Mouse (Mus musculus) gastrocnemius, adult 2 months (tissue): ENCODE results near the gene Prss30. TPM values are rescaled to one million over a fixed set of nuclear protein-coding genes. Genes with fewer than 3 reads are reported as not detected.

Experiments used
- DNase-seq: peaks from one replicate; pipeline ENCODE4 v3.0.0; 2022
- H3K27ac ChIP-seq: fragments of 200-600 bp; 2 replicates; pipeline ENCODE4 v1.8.1; 2022; ENCODE audit warnings: mild to moderate bottlenecking
- H3K4me3 ChIP-seq: fragments of 200-600 bp; 2 replicates; pipeline ENCODE4 v1.8.1; 2022; ENCODE audit warnings: mild to moderate bottlenecking, moderate library complexity
- CTCF ChIP-seq: fragments of 200-600 bp; IDR thresholded peaks from 2 replicates; pipeline ENCODE4 v1.8.1; 2022; ENCODE audit warnings: antibody characterized with exemption, mild to moderate bottlenecking, moderate library complexity
- intact Hi-C: fragments of 180-260 bp; cut with DNase I; formaldehyde crosslinking; loops from one replicate; pipeline ENCODE4 v1.15.1; 2025
- total RNA-seq, 2 experiments: library from RNA; stranded (reverse); gene quantifications; 2 replicates each; pipeline ENCODE4 v1.2.3; 2021

The Prss30 gene
- total RNA-seq, 2 experiments from 2014 or later, result not detected

DNA sequence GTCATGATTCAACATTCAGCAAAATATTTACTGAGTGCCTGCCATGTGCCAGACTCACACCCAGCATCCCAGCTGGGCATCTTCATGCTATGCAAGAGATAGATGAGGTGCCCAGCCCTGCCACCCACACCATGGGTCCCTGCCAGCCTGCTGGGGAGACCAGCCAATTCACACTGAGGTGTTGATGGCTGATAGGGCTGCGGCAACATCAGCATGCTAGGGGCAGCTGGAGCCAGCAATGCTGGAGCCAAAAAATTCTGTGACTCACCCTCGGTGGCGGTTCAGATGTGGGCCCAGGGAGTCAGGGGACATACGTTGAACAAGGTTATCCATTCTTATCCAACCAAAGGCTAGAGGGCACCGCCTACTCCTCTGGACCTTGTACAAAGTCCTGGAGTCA, 20.0 kb upstream of the Prss30 start:
- peak; percentile 56 for DNase-seq
- no peak for TF ChIP-seq CTCF
- intact Hi-C loops, result no loop called here
- Histone ChIP-seq H3K27ac (no peak overlapping the region), H3K4me3 (no peak overlapping the region)

DNA sequence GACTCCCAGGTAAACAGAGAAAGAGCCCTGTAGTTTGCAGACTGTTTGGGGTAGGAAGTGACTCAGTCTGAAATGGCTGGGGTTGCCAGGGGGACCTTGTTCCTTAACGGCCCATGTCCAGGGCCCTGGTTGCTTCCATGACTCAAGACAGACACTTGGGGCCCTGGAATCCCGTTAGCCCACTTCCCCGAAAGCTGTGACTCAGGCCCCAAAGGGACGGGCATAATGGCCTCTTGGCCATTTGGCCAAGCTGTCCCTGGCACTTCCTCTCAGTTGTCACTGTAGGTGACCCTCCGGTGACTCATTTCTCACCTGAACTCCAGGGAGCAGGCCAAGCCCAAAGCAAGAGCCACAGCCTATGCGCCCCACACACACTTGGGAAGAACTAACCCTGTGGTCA, 18.0 kb upstream of the Prss30 start:
- DNase-seq, result peak; percentile 14
- no peak overlapping the region for H3K27ac ChIP-seq
- no peak for TF ChIP-seq CTCF
- H3K4me3 ChIP-seq, result no peak overlapping the region
- intact Hi-C loops, result no loop called here

DNA sequence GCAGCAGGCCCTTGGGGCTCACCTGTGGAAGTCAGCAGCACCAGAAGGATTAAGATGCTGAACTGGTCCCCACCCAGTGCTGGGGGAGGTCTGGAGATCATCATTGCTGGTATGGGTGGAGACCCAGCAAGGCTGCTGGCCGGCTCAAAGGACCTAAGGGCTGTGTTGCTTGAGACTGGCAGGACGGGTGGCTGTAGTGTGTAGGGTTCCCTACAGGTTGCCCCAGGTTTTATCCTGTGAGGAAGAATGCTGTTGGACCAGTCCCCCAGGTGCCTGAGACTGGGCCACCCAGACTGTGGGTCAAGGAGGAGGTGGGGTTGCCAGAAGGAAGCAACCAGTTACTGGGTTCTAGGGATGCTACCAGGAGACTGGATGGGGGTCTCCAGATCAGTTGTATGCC, 17.5 kb upstream of the Prss30 start, which contains the start of gene Prss22:
Prss22 (minus strand) TSS at position 200 of the 400 bp plus-strand sequence.
- TF ChIP-seq CTCF, result no peak
- H3K27ac ChIP-seq, result no peak within 1 kb of the TSS
- no peak within 1 kb of the TSS for H3K4me3 ChIP-seq
- peak; percentile 5 for DNase-seq
- intact Hi-C loops, result no loop called here

DNA sequence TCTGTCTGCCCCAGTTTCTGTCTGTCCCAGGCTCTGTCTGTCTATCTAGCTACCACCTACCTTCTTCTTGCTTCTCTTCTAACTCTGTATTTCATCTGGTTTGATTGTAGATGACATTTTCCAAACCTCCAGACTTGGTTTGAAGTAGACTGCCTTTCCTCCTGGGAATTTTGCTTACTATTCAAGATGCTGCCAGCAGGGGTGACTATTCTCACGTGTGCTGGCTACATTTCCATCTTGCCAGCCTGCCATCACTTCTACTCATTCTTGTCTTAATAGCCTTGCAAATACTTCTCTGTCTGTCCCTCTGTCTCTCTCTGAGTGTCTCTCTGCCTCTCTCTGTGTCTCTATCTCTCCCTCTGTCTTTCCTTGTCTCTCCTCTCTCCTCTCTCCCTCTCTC, 15.1 kb upstream of the Prss30 start:
- Histone ChIP-seq H3K4me3 (no peak overlapping the region), H3K27ac (no peak overlapping the region)
- intact Hi-C loops, result no loop called here
- DNase-seq, result no peak
- no peak for TF ChIP-seq CTCF

DNA sequence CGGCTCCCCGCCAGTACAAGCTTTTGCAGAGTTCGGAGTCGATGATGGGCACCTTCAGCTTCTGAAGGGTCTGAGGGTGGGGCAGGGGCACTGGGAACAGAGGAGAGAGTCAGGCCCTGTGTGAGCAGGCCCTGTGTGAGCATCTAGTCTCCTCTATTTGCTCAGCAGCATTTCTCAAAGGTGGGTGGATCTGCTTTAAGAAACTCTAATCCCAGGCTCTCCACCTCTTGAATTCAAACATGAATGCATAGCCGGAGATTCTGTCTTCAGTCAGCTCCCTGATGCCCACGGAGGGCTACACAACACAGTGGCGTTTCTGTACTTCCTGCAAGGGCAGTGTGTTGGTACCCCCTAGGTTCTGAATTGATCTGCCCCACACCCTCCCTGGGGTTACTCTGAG, 14.3 kb upstream of the Prss30 start:
- no peak overlapping the region for H3K27ac ChIP-seq
- TF ChIP-seq CTCF, result no peak
- intact Hi-C loops, result no loop called here
- no peak overlapping the region for H3K4me3 ChIP-seq
- no peak for DNase-seq

DNA sequence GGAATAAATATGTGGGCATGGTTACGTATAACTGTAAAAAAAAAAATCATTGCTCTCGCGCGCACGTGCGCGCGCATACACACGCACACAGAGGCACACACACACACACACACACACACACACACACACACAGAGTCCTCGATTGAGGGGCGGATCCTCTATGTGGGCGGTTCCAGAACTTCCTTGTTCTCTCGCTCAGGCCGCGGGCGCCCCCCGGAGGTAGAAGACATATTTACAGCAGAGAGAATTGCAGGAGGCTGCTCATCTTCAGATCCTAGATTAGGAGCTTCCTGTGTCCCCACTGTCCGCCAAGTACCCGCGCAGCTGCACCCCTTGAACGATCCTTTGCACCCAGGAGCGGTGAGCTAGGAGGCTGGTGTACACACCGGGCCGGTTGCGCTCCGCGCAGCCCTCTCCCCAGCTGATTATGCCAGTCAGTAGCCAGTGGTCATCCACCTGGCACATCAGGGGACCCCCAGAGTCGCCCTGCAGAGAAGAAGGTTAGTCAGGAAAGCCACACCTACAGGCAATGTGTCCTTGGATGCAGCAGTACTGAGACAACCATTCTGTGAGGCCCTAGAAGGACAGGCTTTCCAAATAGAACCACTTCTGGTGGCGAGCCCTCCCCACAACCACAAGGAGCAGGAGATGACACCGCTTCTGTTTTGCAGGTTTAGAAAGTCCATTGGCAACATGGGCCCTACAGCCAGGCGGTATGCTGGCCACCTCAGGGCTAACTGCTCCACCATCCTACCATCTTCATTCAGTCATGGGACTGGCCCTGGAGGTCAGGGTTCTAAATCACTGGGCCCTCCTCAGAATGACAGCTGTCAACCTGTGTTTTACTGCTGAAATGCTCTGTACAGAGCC, 13.4 kb upstream of the Prss30 start:
- intact Hi-C loops, result no loop called here
- peak; percentile 66 for TF ChIP-seq CTCF
- H3K27ac ChIP-seq, result no peak overlapping the region
- DNase-seq, result peak; percentile 90
- H3K4me3 ChIP-seq, result peak overlapping the region; percentile 32; the same call in 1 of the 2 replicates

DNA sequence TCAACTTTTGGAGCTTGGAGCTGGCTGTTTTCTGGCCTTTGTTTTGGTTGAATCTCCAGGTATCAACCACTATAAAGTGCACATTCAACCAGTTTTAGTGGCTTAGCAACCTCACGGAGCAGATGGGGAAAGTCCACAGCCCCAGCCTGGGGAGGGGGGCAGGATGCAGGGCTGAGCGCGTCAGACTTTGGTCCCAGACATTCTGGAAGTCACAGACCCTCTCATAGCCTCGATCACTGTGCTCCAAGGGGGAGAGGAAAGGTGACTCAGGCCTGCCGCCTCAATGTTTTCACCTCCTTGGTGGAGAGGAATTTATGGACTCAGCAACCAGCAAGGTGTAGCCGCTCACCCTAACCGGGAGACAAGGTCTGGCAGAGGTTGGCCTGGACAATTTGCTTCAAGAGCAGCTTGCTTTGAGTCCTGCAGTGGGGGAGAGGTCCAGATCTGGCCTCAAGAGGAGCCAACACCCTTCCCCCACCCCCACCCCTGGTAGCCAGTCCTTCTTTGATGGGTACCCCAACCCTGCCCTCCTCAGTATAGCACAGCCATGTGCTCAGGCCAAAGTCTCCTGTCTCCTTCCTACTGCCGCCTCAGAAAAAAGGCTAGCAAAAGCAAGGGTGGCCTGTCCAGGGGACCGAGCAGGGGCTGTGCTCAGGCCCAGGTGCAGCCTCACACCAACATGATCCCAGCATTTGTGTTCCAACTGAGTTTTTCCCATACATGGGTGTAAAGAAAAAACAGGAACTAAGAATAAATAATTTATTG, 12.6 kb upstream of the Prss30 start:
- TF ChIP-seq CTCF, result no peak
- peak overlapping the region; percentile 32; the same call in 1 of the 2 replicates for H3K4me3 ChIP-seq
- intact Hi-C loops, result no loop called here
- no peak overlapping the region for H3K27ac ChIP-seq
- peak; percentile 12 for DNase-seq

DNA sequence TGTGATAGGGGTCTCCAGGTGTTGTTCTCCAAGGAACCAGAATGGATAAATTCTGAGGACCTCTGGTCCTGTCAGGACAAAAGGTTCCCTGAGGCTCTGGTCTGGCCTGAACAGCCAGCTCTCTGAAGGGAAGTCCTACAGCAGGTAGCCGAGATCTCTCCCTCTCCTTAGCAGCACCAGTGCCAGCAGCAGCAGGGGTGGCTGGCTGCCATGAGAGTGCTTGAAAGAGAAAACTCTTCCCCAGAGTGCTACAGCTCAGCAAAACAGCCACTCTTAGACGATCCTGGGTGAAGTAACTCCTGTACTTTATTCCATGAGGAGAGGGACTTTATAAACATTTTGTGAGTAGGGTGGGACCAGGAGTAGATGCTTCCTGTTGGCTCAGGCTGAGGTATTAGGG, 9.4 kb upstream of the Prss30 start:
- no peak overlapping the region for H3K27ac ChIP-seq
- intact Hi-C loops, result no loop called here
- no peak for TF ChIP-seq CTCF
- DNase-seq, result no peak
- no peak overlapping the region for H3K4me3 ChIP-seq

DNA sequence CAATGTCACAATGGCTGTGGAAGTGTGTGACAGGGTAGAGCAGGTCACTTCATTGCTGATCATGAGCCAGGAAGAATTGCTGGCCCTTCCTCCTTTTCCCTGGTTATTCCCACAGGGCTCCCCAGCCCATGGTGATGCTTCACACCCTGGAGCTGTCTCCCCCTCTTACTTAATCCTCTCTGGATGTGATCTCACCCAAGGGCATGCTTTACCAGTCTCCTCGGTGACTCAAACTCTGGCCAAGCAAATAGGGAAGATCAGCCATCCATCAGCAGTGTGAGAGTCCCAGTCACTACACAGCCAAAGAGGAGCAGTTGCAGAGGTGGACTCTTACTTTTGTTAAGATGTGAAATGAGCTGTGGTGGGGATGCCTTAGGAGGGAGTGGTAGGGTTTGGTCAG, 4.6 kb upstream of the Prss30 start:
- no peak for DNase-seq
- no peak for TF ChIP-seq CTCF

DNA sequence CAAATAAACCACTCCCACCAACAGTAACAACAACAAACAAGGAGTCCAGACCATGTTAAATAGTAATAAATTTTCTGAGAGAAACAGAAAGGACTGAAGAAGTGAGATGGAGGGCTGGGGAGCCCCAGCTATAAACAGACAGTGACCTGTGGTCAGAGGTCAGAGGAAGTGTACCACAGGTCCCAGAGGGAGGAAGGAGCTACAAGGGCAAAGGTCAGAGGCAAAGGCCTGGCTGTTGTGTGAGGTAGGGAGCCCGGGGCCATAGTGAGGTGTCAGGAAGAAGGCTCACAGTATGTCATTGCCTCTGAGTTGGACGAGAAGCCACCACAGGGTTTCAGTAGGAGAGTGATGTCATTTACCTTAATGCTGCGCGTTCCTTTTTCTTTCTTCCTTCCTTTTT, 2.5 kb upstream of the Prss30 start:
- no peak for DNase-seq
- TF ChIP-seq CTCF, result no peak
- intact Hi-C loops, result no loop called here

More for the DNA sequence above, 4.6 kb upstream of the Prss30 start:
- intact Hi-C loops, result no loop called here
- H3K27ac ChIP-seq, result no peak overlapping the region
- H3K4me3 ChIP-seq, result no peak overlapping the region

DNA sequence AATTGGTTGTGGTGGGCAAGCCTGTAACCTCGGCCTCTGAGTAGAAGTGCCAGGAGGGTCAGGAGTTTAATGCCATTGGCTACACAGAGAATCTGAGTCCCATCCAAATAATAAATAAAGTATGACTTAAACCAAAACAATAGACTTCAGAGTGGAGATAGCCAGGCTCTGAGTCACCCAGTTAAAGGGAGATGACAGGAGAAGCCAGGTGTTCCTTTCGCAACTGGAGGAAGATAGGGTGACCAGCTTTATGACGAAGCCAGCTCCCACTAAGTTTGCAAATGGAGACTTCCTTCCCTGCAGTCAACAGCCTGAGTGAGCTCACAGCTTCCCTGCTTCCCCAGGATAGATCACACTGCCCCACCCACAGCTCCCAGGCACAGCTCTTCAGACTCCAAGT, 895 bp downstream of the Prss30 start:
- DNase-seq, result no peak
- no peak for TF ChIP-seq CTCF
- H3K4me3 ChIP-seq, result no peak overlapping the region
- intact Hi-C loops, result no loop called here
- no peak overlapping the region for H3K27ac ChIP-seq

More for the DNA sequence above, 2.5 kb upstream of the Prss30 start:
- H3K4me3 ChIP-seq, result no peak overlapping the region
- no peak overlapping the region for H3K27ac ChIP-seq

DNA sequence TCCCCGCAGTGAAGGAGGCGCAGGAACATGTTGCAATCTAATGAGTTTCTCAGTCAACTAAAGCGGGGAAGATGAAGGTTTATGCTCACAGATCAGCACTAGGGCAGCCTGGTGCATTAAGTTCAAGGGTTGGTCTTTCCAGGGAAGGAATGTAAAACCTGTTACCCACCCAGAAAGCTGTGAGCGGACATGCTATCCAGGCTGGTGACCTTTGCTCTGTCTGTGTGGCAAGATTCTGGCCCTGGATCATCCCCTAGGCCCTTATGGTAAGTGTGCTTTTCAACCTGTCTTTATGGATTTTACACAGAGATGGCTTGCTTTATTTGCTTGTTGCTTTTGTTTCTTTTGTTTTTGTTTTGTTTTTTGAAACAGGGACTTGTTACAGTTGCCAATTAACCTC, 3.7 kb downstream of the Prss30 start:
- intact Hi-C loops, result no loop called here
- no peak for TF ChIP-seq CTCF

DNA sequence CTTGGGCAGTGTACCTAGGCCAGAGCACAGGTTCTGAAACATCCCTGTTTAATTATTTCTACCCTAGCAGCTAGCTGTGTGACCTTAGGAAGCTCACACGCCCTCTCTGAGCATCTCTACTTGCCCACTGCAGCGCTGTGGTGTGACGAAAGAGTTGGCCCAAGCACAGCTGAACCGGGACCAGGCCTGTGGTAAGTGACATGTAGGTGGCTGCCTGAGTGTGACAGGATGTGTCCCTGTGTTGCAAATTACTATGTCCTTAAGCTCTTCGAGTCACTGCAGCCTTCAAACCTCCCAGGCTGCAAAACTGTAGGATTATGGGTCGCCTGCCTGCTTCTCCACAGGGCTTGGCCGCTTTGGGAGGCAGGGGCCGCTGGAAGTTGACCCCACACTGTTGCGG, 9.1 kb downstream of the Prss30 start:
- no peak for DNase-seq
- no peak for TF ChIP-seq CTCF
- no peak overlapping the region for H3K27ac ChIP-seq
- no peak overlapping the region for H3K4me3 ChIP-seq
- intact Hi-C loops, result no loop called here

More for the DNA sequence above, 3.7 kb downstream of the Prss30 start:
- Histone ChIP-seq H3K27ac (no peak overlapping the region), H3K4me3 (no peak overlapping the region)
- no peak for DNase-seq
